ENCODE assay signal across 28 mouse cellular contexts in the genomic region with DNA sequence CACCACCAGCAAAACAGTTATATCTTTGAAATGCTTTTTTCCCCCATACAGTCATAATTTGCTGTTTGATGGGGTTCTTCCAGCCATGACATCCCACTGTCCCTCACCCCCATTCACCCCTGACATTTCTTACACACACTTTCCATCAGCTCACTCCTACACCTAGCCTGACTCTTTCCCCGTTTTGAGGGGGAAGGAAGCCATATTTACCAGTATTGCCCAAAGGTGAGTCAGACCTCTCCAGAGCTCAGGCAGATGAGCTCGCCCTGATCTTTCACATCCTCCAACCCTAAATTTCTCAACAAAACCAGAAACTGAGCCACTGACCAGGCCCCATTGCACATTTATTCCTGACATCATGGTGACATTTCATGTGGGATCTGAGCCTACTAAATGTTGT. TPM values are rescaled to one million over a fixed set of nuclear protein-coding genes. Genes with fewer than 3 reads are reported as not detected.
A peak's percentile ranks its signal among the peaks of the same experiment; 100 is the strongest.
DNase-seq lines count a peak whose midpoint lies in the region; ATAC-seq and TF ChIP-seq lines count a peak whose summit lies in the region.
"Had no signal": no experiment of that assay in that cellular context is flagged by ENCODE, and none has a peak within 500 bp of the region (broad histone marks: within the 10 kb centered on the region; RNA-seq: fewer than 3 reads in every experiment).

No protein-coding gene starts in this region.

- DNase-seq in CD4-positive helper T cell, adult 2 months (ENCODE audit: low read depth, low spot score) = peak; percentile 51
- no peak for DNase-seq in hindbrain, postnatal 0 days (ENCODE audit: low spot score)
- no peak for DNase-seq in kidney, postnatal 14 days
- DNase-seq in adrenal gland, postnatal 14 days = no peak
- DNase-seq: adrenal gland, adult 8-10 months; cerebellum, adult 11 months; cerebellum, adult 2 months; cerebellum, adult 9-11 months; cerebellum, postnatal 36 days; embryo, embryonic 11 days; gastrocnemius, postnatal 36 days; heart, postnatal 10 days; heart, postnatal 36 days; kidney, adult 11 months had no signal

- ATAC-seq in activated CD4-positive, CD25-positive, alpha-beta regulatory T cell, adult 4 months = peak; percentile 16
- peak; percentile 55 for ATAC-seq in inflammation-experienced regulatory T-cells, adult 6 months
- ATAC-seq in hindbrain, postnatal 0 days = no peak
- no peak for ATAC-seq in heart, embryonic 12.5 days (ENCODE audit: insufficient number of reproducible peaks, low FRiP score)
- ATAC-seq: forebrain, embryonic 15.5 days; hindbrain, embryonic 16.5 days; intestine, embryonic 15.5 days had no signal

- H3K9me3 ChIP-seq in hindbrain, postnatal 0 days (ENCODE audit: low read length) = no peaks in the 10 kb centered on the region
- H3K9me3 ChIP-seq in heart, embryonic 12.5 days (replicated peaks) = peaks cover 9% of the 10 kb centered on the region
- H3K9me3 ChIP-seq: embryonic facial prominence, embryonic 10.5 days; embryonic facial prominence, embryonic 13.5 days; forebrain, embryonic 12.5 days; forebrain, embryonic 15.5 days; heart, embryonic 15.5 days; intestine, embryonic 15.5 days had no signal

- H3K4me1 ChIP-seq in hindbrain, postnatal 0 days (ENCODE audit: insufficient read depth, low read length) = 0 out of 2 replicates have a peak, but pooled peaks cover 3% of the 10 kb centered on the region
- H3K4me1 ChIP-seq in heart, embryonic 12.5 days (replicated peaks) = no peaks in the 10 kb centered on the region
- H3K4me1 ChIP-seq: embryonic facial prominence, embryonic 10.5 days; forebrain, embryonic 12.5 days; forebrain, embryonic 15.5 days; heart, embryonic 15.5 days; hindbrain, embryonic 13.5 days; intestine, embryonic 15.5 days had no signal

- no peaks in the 10 kb centered on the region for H3K36me3 ChIP-seq in hindbrain, postnatal 0 days (ENCODE audit: insufficient read depth, low read length)
- H3K36me3 ChIP-seq in heart, embryonic 12.5 days = no peaks in the 10 kb centered on the region
- H3K36me3 ChIP-seq: embryonic facial prominence, embryonic 10.5 days; embryonic facial prominence, embryonic 13.5 days; forebrain, embryonic 12.5 days; forebrain, embryonic 15.5 days; heart, embryonic 15.5 days; hindbrain, embryonic 10.5 days; intestine, embryonic 15.5 days had no signal

- no peak overlapping the region for H3K9ac ChIP-seq in hindbrain, postnatal 0 days (replicated peaks; ENCODE audit: low read length)
- H3K9ac ChIP-seq in heart, embryonic 12.5 days = no peak overlapping the region
- H3K9ac ChIP-seq: embryonic facial prominence, embryonic 13.5 days; forebrain, embryonic 12.5 days; forebrain, embryonic 15.5 days; heart, embryonic 15.5 days; hindbrain, embryonic 13.5 days; intestine, embryonic 15.5 days had no signal

- no peak overlapping the region for H3K4me3 ChIP-seq in hindbrain, postnatal 0 days (ENCODE audit: low read length)
- no peak overlapping the region for H3K4me3 ChIP-seq in heart, embryonic 12.5 days
- H3K4me3 ChIP-seq: embryonic facial prominence, embryonic 10.5 days; embryonic facial prominence, embryonic 13.5 days; erythroblast, embryonic 14.5 days; forebrain, embryonic 12.5 days; forebrain, embryonic 15.5 days; heart, embryonic 15.5 days; hindbrain, embryonic 10.5 days; hindbrain, embryonic 13.5 days; intestine, embryonic 15.5 days had no signal

- H3K27me3 ChIP-seq in hindbrain, postnatal 0 days (ENCODE audit: insufficient read depth, low read length) = no peaks in the 10 kb centered on the region
- 0 out of 2 replicates have a peak, but pooled peaks cover 6% of the 10 kb centered on the region for H3K27me3 ChIP-seq in heart, embryonic 12.5 days (replicated peaks)
- H3K27me3 ChIP-seq: embryonic facial prominence, embryonic 13.5 days; forebrain, embryonic 12.5 days; forebrain, embryonic 15.5 days; heart, embryonic 15.5 days; hindbrain, embryonic 13.5 days; intestine, embryonic 15.5 days had no signal

- no peak for TF ChIP-seq CTCF in hindbrain, postnatal 0 days (IDR thresholded peaks at IDR 0.05; ENCODE audit: low read depth)

- no peak overlapping the region for H3K27ac ChIP-seq in hindbrain, postnatal 0 days
- H3K27ac ChIP-seq in heart, embryonic 12.5 days (ENCODE audit: poor library complexity, severe bottlenecking) = no peak overlapping the region
- H3K27ac ChIP-seq: embryonic facial prominence, embryonic 10.5 days; embryonic facial prominence, embryonic 13.5 days; forebrain, embryonic 12.5 days; forebrain, embryonic 15.5 days; heart, embryonic 15.5 days; hindbrain, embryonic 10.5 days; hindbrain, embryonic 13.5 days; intestine, embryonic 15.5 days had no signal

- WGBS in hindbrain, postnatal 0 days = 85% methylated on average over 2 of the region's 2 CpGs
- 81% methylated on average over 2 of the region's 2 CpGs for WGBS in heart, embryonic 12.5 days

- no peak overlapping the region for H3K4me2 ChIP-seq in hindbrain, postnatal 0 days (ENCODE audit: low read depth, low read length)
- H3K4me2 ChIP-seq in heart, embryonic 12.5 days = no peak overlapping the region
- H3K4me2 ChIP-seq: embryonic facial prominence, embryonic 13.5 days; forebrain, embryonic 12.5 days; forebrain, embryonic 15.5 days; heart, embryonic 11.5 days; heart, embryonic 15.5 days; hindbrain, embryonic 13.5 days; intestine, embryonic 15.5 days had no signal

RNA-seq across cellular contexts. Expression of gene Gpr68, which starts 36.2 kb away (rescaled TPM):
- 10 to 100 TPM; 55.7 to 78.7 TPM for polyA plus RNA-seq in activated CD4-positive, CD25-positive, alpha-beta regulatory T cell, adult 4 months (2017; shearing (Covaris generic))
- polyA plus RNA-seq in inflammation-experienced regulatory T-cells, adult 6 months (2017; shearing (Covaris generic)) = 10 to 100 TPM; 67.5 to 92.0 (median 70.5) TPM
- 29.5 and 33.1 TPM in 2 replicates for total RNA-seq in hindbrain, postnatal 0 days (2014; rRNA removed)
- polyA plus RNA-seq in hindbrain, postnatal 0 days (2015; fragmentation: Nextera tagmentation; extraction: Ambion mirVana) = 6.0 and 8.1 TPM in 2 replicates
- polyA plus RNA-seq in heart, embryonic 12.5 days (2016; fragmentation: Nextera tagmentation; extraction: Ambion mirVana) = 4.4 and 6.2 TPM in 2 replicates
- total RNA-seq in adrenal gland, postnatal 14 days (2021) = 0.85 and 3.1 TPM in 2 replicates
- polyA plus RNA-seq: erythroblast, embryonic 14.5 days had no signal

Comparison
In these comparisons a context has a peak if more than half of its experiments do, and no peak if none do; other contexts are left out.
1. ATAC-seq: peak in activated CD4-positive, CD25-positive, alpha-beta regulatory T cell, adult 4 months (single experiment) and inflammation-experienced regulatory T-cells, adult 6 months (single experiment); none in hindbrain, postnatal 0 days (single experiment) and heart, embryonic 12.5 days (single experiment).